Mouse (Mus musculus) ZHBTc4 (cell line): ENCODE measurements around the gene Ercc6.
A peak's percentile ranks its signal among the peaks of the same experiment; 100 is the strongest.

Experiments used
- DNase-seq: peaks from one replicate; pipeline ENCODE4 v3.0.0-alpha.2; 2011; ENCODE audit warnings: low read depth, low spot score

The Ercc6 gene

DNA sequence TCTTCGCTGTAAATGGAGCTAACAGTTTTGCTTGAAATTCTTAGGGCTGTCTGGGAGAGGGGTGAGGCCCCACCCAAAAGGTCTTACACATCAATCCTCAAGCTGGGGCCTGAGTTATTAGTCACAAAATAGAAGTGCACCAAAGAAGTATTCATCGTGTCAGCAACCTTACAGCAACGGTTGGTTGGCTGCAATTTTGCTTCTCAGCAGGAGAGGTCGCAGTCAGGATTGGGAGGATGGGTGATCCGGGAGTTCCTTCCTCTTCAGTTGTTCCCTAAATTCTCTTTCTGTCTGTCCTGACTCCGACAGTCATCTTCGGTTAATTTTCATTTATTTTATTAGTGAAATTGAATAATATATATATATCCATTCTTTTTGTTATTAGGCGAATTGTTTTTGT, 59.2 kb downstream of the Ercc6 start:
- no peak for DNase-seq

DNA sequence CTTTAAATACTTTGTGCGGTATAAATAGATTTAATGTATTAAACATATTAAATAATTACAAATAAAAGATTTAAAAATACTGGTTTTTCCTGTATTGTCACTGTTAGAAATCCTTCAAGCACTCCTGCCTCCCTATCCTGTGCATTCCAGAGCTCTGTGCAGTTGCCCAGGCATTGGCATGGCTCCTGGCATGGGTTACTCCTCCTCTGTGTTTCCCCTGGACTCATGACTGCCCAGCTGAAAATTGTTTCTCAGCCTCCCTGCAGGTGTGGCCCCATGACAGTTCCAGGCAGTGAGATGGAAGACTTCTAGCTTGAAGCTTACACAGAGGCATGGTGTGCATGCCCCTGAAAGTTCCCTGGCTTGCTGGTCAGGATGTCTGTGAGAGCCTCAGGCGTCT, 65.1 kb downstream of the Ercc6 start:
- no peak for DNase-seq

DNA sequence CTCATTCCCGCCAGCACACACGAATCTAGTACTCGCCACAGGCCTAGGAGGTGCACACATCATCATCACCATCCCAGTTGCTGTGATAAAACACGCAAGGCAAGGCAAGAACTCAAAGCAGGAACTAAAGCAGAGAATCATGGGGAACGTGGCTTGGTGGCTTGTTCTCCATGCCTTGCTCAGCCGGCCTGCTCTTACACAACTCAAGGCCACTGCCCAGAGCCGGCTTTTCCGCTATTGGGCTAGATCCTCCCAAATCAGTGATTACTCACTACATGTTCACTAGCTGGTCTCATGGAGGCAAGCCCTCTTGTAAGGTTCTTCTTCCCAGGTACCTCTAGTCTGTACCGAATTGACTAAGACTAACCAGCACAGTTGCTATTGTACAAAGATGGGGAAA, 70.4 kb downstream of the Ercc6 start:
- no peak for DNase-seq

DNA sequence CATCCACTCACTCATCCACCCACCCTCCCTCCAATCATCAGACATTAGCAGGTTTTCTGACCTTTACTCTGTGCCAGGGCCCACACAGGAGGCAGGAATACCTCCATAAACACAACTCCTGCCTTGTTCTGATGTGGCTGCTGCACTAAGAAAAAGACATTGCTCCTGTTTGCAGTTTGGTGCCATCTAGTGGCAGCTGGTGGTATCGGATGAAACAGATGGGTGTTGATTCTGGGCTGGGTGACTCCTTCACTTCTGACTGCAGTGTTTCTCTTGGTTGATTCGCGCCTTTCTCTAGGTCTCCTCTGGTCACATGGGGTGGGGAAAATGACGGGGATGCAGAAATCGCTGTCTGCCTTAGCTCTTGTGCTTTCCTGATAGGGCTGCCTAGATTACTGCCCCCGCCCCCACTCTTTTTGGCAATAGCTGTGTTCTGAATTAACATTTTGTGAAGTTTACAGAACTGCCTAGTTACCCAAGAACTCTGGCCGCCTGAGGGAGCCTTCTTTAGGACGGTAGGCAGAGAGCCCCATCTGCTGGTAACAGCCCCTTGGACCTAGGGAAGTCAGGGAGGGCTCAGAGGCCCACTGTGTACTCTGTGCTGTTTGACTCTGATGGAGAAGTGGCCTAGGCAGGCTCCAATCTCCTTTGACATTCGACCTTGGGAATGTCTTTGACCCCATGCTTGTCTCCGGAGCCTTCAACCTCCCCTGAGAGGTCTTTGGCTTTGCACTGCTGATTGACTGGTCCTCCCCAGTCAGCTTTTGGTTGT, 73.9 kb downstream of the Ercc6 start:
- DNase-seq = peak; percentile 89

DNA sequence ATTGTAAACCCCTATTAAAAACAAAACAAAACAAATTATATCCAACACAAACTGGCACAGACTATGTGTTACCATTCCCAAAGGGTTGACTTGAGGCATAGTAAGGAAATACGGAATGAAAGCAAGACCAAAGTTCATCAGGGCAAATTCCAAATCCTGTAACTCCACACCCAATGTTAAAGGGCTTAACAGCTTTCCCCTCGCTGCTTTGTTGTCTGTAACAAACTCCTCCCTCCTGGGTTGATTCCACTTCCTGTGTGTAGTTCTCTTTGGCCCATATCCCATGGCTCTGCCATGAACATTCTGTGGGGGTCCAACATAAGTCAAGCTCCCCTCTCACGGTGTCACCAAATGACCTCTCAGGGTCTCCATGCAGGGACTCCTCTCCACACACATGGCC, 77.1 kb downstream of the Ercc6 start:
- DNase-seq = no peak

DNA sequence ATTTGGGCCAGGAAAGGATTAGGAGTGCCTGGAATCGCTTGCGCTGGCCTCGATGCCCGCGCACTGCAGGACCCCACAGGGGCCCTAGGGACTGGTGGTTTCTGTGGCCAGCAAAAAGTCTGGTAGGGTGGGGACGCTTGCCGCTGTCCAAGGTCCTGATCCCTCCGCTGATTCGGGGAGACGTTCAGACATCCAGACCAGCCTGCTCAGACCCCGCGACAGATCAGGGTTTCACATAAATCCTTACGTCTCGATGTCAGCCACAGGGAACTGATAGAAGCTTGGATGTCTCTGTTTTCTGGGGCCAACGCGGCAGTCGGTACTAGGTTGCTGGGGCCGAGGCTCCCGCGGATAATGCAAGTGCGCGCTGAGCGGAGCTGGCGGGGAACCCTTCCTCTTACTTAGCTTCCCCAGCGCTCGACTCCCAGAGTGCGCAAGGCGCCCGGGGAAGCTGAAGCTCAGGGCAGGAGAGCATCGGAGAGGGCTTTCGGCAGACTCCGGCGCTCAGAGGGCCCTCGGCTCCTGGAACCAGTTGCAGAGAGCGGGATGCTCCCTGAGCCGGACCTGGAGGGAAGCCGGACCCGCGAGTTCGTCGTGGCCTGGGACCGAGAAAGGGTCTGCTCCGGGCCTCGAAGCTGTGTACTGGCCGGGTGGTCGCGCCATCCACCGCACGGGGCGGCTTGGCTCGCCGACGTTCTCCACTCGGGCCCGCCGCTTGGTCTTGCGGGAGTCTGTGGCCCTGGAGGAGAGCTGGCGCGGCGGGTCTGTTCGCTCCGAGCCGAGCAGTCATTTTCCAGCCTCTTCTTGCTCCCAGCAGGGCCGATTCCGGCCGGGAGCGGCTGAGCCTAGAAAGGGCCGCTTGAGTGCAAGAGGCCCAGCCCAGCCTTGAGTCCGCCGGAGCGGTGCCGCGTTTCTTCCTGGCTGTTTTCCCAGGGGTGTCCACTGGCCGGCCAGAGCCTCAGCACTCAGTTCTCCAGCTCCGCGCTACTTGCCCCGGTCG, 84.2 kb downstream of the Ercc6 start:
- peak; percentile 82 for DNase-seq

DNA sequence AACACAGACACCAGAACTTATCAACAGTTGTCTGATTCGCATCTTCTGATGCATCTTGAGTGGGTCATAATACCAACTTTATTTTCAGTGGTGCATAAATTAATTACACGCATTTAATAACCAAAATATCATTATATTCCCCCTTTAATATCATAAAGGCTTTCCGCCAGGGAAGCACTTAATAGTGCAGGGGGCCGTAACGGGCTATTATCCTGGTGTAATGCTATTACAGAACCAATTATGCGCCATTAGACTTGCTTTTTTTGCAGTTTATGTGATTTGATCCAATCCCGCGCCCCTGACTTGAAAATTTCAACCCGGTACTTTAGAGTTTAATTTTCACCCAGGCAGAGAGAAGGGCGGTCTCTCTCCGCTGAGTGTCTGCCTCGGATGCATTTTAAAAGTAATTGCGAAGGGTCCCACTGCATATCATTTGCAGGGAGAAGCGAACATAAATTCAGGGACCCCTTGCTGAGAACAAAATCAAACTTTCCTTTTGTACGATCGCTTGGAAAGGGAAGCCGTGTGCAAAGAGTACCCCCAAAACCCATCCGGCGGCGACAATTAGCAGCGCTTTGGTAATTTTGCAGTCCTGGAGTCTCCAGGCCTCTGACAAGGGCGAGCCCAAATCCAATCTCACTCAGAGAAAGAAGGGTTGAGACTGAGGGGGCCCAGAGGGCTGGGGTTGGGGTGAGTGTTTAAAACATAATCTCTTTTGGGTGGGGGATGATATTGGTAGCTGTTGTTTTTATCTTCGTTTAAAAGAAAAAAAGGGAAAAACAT, 85.3 kb downstream of the Ercc6 start:
- DNase-seq = no peak

DNA sequence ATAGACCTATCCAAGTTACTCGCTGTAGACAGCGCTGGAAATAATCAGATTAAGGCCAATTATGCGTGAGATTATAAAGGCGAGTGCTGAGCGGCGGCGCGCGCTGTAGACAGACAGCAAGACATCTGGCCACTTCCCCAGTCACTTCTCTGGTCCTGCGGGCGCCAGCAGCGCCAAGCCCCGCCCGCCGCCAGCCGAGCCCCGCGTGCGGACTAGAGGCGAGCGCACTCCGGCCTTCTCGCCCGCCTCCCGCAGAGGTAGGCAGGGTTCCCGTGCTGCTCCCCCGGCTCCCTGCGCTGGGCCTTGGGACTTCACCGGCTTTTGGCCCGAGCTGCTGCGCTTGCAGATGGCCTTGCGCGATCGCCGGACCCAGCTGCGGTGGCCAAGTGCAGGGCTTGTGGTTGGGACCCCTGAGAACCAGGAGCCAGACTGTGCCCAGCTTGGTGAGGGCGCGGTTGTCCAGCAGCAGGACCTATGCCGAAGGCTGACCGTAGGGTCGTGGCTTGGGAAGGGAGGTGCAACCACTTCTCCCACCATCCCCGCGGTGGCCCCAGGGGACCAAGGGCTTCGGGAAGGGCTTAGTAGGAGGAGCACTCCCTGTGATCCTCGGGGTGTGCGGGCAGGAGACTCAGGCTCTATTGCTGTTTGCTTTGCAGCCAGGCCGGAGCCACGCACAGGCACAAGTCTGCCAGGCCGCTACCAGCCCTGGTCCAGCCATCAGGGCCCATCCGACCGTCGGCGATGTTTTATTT, 86.1 kb downstream of the Ercc6 start, which contains the start of gene Prrxl1:
Gene Prrxl1 (plus strand): TSS at position 118 of the 752 bp plus-strand sequence.
- DNase-seq = peak; percentile 43

DNA sequence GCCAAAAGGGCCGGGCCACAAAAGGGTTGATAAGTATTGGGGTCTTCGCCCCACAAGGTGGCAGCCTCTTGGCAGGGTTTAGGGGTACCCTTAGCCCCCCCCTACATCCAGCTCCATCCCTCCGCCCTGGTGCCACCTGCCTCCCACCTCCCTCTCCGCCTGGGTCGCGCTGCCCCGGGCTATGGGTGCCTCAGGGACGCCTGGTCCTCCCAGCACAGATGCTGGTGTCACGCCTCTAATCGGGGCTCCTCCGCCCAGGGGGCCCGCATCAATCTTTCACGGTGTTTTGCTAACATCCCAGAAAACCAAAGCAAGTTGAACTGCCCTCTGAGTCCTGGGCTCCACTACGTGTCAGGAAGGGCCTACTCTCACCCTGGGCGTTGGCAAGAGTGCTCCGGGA, 86.8 kb downstream of the Ercc6 start:
- DNase-seq = no peak

DNA sequence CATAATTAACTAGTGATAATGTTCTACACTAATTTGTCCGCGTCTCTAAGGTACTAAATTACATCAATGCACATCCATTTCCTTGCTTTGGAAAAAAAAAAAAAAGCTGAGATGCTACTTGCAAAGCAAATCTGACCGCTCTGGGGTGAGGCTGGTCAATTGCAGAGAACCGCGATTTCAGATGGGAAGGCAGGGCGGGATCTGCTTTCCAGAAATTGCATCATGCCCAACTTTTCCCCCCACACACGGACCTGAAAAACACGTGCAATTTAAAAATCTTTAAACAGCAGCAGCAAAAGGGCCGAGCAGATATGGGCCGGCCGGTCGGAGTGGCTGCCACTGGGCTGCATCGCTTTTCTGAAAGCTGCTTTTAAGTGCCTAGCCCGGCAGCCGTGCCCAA, 92.2 kb downstream of the Ercc6 start:
- DNase-seq = no peak

DNA sequence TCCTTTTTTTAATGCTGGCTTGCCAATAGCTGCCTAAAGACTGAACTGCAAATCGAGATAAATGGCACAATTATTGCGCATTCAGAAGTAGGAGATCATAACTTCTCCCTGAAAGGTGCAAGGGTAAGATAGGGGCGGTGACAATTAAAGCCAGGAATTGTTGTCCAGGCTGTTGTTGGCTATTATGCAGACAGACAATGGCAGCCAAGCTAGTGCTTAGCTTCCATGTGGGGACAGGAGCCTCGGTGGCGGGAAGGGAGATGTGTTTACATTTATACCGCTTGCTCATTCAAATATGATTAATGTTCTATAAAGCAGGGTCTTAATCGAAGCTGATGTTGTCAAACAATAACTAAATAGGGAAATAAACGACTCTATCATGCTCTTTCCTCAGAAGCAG, 93.0 kb downstream of the Ercc6 start:
- DNase-seq = no peak

DNA sequence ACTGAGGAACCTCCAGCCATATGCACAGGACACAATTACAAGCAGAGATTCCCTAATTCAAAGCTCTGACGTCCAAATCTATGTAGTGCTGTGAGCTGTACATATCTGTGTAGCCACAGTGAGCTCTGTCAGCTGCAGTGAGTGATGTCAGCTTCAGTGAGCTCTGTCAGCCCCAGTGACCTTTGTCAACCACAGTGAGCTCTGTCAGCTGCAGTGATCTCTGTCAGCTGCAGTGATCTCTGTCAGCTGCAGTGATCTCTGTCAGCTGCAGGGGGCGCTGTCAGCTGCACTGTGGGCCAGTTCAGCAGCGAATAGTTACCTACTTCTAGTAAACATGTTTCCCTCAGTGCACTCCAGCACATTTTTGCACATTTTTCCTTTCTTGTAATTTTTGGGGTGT, 96.1 kb downstream of the Ercc6 start:
- DNase-seq = peak; percentile 36

DNA sequence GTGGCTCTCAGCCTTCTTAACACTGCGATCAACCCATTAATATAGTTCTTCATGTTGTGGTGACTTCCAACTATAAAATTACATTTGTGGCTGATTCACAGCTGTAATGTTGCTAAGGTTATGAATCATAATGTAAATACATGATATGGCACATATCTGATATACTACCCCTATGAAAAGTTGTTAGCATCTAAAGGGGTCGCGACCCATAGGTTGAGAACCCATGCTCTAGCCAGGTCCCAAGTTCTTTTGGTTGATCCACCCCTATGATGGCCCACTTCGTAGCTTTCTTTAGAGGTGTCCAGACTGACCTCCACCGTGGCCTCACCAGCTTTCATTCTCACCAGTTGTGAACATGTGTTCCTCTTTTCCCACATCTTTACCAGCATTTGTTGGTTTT, 103.9 kb downstream of the Ercc6 start:
- no peak for DNase-seq

DNA sequence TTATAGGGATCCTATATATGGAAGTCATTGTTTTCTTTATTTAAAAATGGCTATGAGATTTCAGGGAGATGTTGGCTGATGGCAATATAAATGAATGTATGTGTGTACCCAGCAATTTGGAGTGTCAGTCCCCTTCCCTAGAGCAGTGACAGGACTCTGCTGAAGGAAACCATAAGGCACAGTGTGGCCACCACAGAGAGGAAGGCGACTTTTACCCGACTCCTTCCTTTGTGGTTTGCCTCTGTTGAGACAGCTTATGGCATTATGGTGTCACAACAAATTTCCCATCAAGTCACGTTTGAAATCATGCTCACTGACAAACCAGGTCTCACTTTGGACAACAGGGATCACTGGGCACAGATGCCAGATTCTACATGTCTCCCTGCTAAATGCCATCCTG, 110.9 kb downstream of the Ercc6 start:
- no peak for DNase-seq

DNA sequence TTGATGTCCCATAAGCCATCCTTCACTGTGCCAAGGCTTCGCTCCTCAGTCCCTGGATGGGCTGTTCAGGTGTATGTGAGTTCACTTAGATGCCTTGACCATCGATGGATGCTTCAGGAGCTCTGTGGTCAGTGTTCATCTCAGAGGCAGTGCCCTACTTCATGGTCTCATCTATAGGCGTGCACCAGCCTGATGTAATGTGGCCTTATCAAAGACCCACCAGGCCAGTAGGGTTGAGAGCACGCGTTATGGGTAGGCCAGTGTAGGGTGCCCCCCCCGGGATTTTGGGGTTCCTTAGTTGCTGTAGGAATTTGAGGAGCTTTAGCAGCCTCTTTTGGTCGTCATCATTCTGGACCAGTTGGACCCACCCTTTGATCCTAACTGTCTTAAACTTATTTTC, 111.5 kb downstream of the Ercc6 start:
- no peak for DNase-seq

DNA sequence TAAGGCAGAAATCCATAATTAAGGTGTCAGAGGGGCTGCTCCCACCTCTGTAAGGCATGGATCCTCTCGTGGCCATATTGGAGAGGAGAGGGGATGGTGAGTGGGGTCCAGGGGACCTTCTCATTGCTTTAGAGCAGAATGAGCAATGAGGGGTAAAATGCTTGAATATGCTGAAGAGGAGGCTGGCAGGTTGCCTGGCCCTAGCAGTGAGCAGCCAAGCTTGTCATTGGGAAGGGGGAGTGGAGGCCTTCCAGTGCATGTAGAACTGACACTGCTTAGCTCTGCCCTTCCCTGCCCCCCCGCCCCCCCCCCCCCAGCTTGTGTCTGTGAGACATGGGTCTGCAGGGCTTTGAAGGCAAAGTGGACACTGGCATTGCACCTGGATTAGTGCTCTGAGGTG, 114.0 kb downstream of the Ercc6 start:
- DNase-seq = no peak

DNA sequence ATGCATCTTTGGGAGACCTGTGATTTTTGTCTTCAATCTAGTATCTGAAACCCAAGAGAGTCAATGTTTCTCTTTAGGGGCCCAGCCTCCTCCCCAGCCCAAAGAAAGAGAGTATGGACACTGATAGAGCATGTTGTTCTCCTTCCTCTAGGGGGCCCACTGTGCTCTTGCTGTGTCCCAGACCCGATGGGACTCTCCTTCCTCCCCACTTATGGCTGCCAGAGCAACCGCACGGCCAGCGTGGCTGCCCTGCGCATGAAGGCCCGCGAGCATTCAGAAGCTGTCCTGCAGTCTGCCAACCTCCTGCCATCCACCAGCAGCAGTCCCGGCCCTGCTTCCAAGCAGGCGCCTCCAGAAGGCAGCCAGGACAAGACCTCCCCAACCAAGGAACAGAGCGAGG, 115.3 kb downstream of the Ercc6 start:
- peak; percentile 56 for DNase-seq
